Mouse (Mus musculus) G1E (cell line): ENCODE measurements around the gene Cacnb3.

Experiments
- CTCF ChIP-seq: IDR thresholded peaks from 2 replicates; pipeline ENCODE4 v1.5.1; 2012; ENCODE audit warnings: low read depth, low read length, inconsistent platforms, mixed read lengths
- GATA1 ChIP-seq: IDR thresholded peaks from 2 replicates; pipeline ENCODE4 v1.6.1; 2012; ENCODE audit warnings: borderline replicate concordance, low read length, inconsistent platforms, mixed read lengths
- GATA2 ChIP-seq: IDR thresholded peaks from 2 replicates; pipeline ENCODE4 v1.6.1; 2012; ENCODE audit warnings: low read depth, low read length, inconsistent platforms, borderline replicate concordance
- POLR2AphosphoS5 ChIP-seq: IDR thresholded peaks from 2 replicates; pipeline ENCODE4 v1.6.1; 2012; ENCODE audit warnings: low read depth, low read length, inconsistent platforms; ENCODE audit not compliant: insufficient replicate concordance
- TAL1 ChIP-seq: conservative IDR thresholded peaks from 2 replicates; pipeline ENCODE4 v1.6.1; 2012; ENCODE audit warnings: low read depth, low read length, inconsistent platforms, mixed read lengths

GRCm38 (mm10) chr15:98674284-98674993 is 43.8 kb downstream of the Cacnb3 start:
- no peak for TF ChIP-seq CTCF
- TF ChIP-seq TAL1, result no peak
- TF ChIP-seq GATA2, result no peak
- TF ChIP-seq GATA1, result no peak
- TF ChIP-seq POLR2AphosphoS5, result no peak
